Mouse (Mus musculus): ENCODE results near the gene Hspb7.

GRCm38 (mm10) chr4:141460481-141460880, 39.9 kb downstream of the Hspb7 start:
- TF ChIP-seq CTCF (IDR thresholded peaks at IDR 0.05; ENCODE audit: extremely low read depth, insufficient read depth, low read length), result no peak
- no peak for TF ChIP-seq POLR2A (IDR thresholded peaks at IDR 0.05; ENCODE audit: extremely low read depth, insufficient read depth, low read length)
